Mouse (Mus musculus): ENCODE measurements around the gene Rgs6.

DNA sequence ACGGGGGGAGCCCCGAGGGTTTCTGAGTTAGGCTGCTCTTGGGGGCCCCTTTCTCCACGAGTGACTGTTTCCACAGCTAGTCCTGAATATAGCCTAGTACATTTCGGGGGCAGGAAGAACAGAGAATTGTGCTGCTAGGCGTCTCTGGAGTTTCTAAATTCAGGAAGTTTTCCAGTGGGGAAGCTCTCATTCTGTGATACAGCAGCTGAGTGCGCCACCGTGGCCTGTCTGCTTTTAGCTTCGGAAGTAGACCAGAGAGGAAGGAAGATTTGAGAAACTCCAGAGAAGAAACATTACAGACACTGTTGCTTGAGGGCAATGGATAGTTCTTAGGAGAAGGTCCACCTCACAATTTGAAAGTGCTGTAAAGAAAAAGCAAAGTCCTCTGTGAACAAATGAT, 242.2 kb downstream of the Rgs6 start:
- no peak for TF ChIP-seq POLR2A (IDR thresholded peaks at IDR 0.05; ENCODE audit: low read depth, low read length)
- no peak for TF ChIP-seq CTCF (conservative IDR thresholded peaks at IDR 0.05; ENCODE audit: insufficient read depth, insufficient read length, low read depth, low read length)

All from kidney, adult 2 months (tissue).